Mouse (Mus musculus) neural tube, embryonic 12.5 days (tissue): ENCODE measurements around the gene Gas7. TPM values are rescaled to one million over a fixed set of nuclear protein-coding genes. Genes with fewer than 3 reads are reported as not detected.

ENCODE experiments used
- ATAC-seq: fragments of 200-750 bp; cut with Nextera tagmentation; 2 replicates; pipeline ENCODE4 v1.8.0; 2017; ENCODE audit warnings: low read depth, mild to moderate bottlenecking, moderate TSS enrichment, moderate library complexity; ENCODE audit not compliant: low FRiP score
- H3K27ac ChIP-seq: fragments of 300-500 bp; sonication (generic); 2 replicates; pipeline ENCODE4 v1.5.1; 2016
- H3K27me3 ChIP-seq: fragments of 300-500 bp; sonication (generic); replicated peaks from 2 replicates; pipeline ENCODE4 v1.6.1; 2016; ENCODE audit warnings: mild to moderate bottlenecking
- H3K36me3 ChIP-seq: fragments of 300-500 bp; sonication (generic); 2 replicates; pipeline ENCODE4 v1.6.1; 2016; ENCODE audit warnings: mild to moderate bottlenecking
- H3K4me1 ChIP-seq: fragments of 300-500 bp; sonication (generic); 2 replicates; pipeline ENCODE4 v1.6.1; 2016
- H3K4me2 ChIP-seq: fragments of 300-500 bp; sonication (generic); replicated peaks from 2 replicates; pipeline ENCODE4 v1.6.1; 2016; ENCODE audit warnings: mild to moderate bottlenecking
- H3K4me3 ChIP-seq: fragments of 300-500 bp; sonication (generic); 2 replicates; pipeline ENCODE4 v1.5.1; 2016
- H3K9ac ChIP-seq: fragments of 300-500 bp; sonication (generic); 2 replicates; pipeline ENCODE4 v1.6.1; 2016; ENCODE audit warnings: mild to moderate bottlenecking
- H3K9me3 ChIP-seq: fragments of 300-500 bp; sonication (generic); 2 replicates; pipeline ENCODE4 v1.6.1; 2016; ENCODE audit warnings: mild to moderate bottlenecking
- WGBS: fragments of 180-500 bp; shearing (Covaris S2); methylation state at CpG from one replicate; pipeline ENCODE4 v1.1.7; 2016; 5-methylcytosine and 5-hydroxymethylcytosine counted together
- polyA plus RNA-seq: library from polyadenylated mRNA; unstranded; fragments of >200 nt; fragmentation: Nextera tagmentation; extraction: Ambion mirVana; gene quantifications from 2 replicates; pipeline ENCODE4 v1.2.1, GENCODE M21; 2016

The Gas7 gene
- polyA plus RNA-seq, 1 experiment from 2014 or later: 4.5 TPM

DNA sequence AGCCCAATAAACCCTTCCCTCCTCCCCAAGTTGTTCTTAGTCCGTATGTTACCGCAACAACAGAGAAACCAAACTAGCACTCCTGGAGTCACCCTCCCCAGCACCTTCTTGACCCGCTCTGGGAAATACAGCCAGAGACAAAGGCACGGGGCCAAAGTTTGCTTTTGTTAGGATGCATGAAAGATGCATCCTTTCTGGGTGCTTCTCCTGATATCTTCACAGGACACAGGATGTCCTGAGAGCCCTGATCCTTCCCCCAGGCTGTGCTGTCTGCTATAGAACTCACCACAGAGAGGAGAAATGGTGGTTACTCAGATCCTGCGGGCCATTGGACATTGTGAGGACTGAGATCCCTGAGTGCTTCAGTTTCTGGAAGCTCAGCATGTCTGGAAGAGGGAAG lies 111.9 kb downstream of the Gas7 start:
- H3K9ac ChIP-seq: no peak overlapping the region
- WGBS: 72% methylated on average over 5 of the region's 5 CpGs
- no peaks in the 10 kb centered on the region for H3K36me3 ChIP-seq
- H3K4me3 ChIP-seq: no peak overlapping the region
- no peak for ATAC-seq
- no peak overlapping the region for H3K4me2 ChIP-seq
- H3K4me1 ChIP-seq: peaks cover 7% of the 10 kb centered on the region; the same call in 1 of the 2 replicates
- no peaks in the 10 kb centered on the region for H3K27me3 ChIP-seq
- no peaks in the 10 kb centered on the region for H3K9me3 ChIP-seq
- H3K27ac ChIP-seq: no peak overlapping the region

DNA sequence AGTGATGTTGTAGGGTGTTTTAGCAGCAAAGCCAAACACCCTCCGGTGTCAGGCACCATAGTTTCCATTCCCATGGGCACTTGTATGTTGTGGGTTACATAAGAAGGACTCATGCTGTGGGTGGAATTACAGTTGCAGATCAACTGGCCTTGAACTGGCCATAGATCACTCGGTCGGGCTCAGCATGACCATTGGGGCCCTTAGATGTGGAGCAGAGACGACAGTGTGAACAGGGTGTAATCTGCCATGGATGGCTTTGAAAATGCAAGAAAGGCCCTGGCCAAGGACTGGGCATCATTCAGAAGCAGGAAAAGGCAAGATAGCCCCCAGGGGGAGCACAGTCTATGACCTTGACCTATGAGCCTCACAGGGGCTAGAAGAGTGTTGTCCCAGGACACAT lies 112.8 kb downstream of the Gas7 start:
- no peaks in the 10 kb centered on the region for H3K9me3 ChIP-seq
- H3K27ac ChIP-seq: no peak overlapping the region
- 82% methylated on average over 4 of the region's 4 CpGs for WGBS
- H3K9ac ChIP-seq: no peak overlapping the region
- no peak overlapping the region for H3K4me3 ChIP-seq
- no peaks in the 10 kb centered on the region for H3K27me3 ChIP-seq
- no peaks in the 10 kb centered on the region for H3K36me3 ChIP-seq
- no peak for ATAC-seq
- H3K4me2 ChIP-seq: no peak overlapping the region
- H3K4me1 ChIP-seq: peaks cover 7% of the 10 kb centered on the region; the same call in 1 of the 2 replicates

DNA sequence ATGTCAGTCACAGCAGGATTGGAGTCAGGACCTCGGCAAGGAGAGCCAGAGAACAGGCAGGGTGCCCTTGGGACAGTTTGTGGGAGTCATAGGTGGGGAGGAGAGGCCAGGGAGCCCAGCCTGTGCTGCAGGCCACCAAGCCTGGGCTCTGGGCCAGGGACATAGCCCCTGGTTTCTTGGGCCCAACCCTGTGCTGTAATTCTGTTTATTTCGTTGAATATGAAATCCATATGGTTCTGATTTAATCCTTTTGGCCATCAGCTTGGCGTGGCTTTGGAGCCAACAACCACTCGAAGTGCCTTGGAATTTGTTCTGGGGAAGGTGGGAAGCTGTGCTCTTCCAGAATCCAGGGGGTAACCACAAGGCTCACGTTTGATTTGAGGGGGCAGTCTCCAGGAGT lies 113.6 kb downstream of the Gas7 start:
- no peak for ATAC-seq
- H3K4me1 ChIP-seq: peaks cover 7% of the 10 kb centered on the region; the same call in 1 of the 2 replicates
- no peak overlapping the region for H3K9ac ChIP-seq
- H3K9me3 ChIP-seq: no peaks in the 10 kb centered on the region
- no peak overlapping the region for H3K27ac ChIP-seq
- no peak overlapping the region for H3K4me3 ChIP-seq
- no peaks in the 10 kb centered on the region for H3K27me3 ChIP-seq
- 83% methylated on average over 5 of the region's 5 CpGs for WGBS
- H3K36me3 ChIP-seq: no peaks in the 10 kb centered on the region
- H3K4me2 ChIP-seq: no peak overlapping the region

DNA sequence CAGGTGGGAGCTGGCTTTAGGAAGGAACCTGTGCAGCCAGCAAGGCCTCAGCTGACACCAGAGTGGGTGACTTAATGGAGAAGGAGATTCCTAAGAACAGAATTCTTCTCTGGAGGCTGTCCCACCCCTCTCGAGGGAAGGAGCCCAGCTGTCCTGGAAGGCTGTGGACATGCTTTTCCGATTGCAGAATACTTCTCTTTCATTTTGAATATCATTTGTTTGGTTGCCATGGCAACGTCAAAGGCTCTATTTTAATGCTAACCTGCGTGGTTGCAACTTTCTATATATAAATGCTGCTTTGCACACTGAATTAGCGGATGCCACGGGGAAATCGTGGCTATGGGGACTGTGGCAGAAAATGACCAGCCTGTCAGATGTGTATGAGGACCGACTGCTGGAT lies 115.7 kb downstream of the Gas7 start:
- Histone ChIP-seq H3K9ac (no peak overlapping the region), H3K4me3 (no peak overlapping the region), H3K27me3 (no peaks in the 10 kb centered on the region), H3K9me3 (no peaks in the 10 kb centered on the region), H3K36me3 (no peaks in the 10 kb centered on the region), H3K4me1 (peaks cover 7% of the 10 kb centered on the region; the same call in 1 of the 2 replicates), H3K27ac (no peak overlapping the region), H3K4me2 (no peak overlapping the region)
- no peak for ATAC-seq
- 35% methylated on average over 8 of the region's 8 CpGs for WGBS

DNA sequence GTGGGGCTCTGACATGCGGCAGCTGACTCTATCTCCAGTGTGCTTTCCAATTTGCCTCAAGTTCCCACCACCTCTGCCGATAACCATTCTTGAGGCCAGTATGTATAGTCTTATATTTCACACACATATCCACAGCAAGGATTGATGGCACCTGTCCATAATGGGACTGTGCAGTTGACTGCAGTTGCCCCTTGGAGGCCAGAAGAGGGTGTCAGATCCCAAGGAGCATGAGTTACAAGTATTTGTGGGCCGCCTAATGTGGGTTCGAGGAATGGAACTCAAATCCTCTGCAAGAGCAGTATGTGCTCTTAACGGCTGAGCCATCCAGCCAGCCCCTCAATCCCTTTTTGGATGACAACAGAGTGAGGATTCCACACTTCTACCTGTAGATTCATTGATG lies 119.1 kb downstream of the Gas7 start:
- Histone ChIP-seq H3K9me3 (no peaks in the 10 kb centered on the region), H3K36me3 (no peaks in the 10 kb centered on the region), H3K4me3 (no peak overlapping the region), H3K27me3 (no peaks in the 10 kb centered on the region), H3K4me2 (no peak overlapping the region), H3K9ac (no peak overlapping the region), H3K27ac (no peak overlapping the region), H3K4me1 (peaks cover 7% of the 10 kb centered on the region; the same call in 1 of the 2 replicates)
- 88% methylated on average over 5 of the region's 5 CpGs for whole genome bisulfite sequencing
- no peak for ATAC-seq

GRCm38 (mm10) chr11:67577472-67577871 lies 122.2 kb downstream of the Gas7 start:
- H3K9ac ChIP-seq: no peak overlapping the region
- no peak overlapping the region for H3K27ac ChIP-seq
- no peak for ATAC-seq
- no peaks in the 10 kb centered on the region for H3K9me3 ChIP-seq
- 75% methylated on average over 5 of the region's 5 CpGs for WGBS
- no peaks in the 10 kb centered on the region for H3K4me1 ChIP-seq
- H3K4me2 ChIP-seq: no peak overlapping the region
- no peak overlapping the region for H3K4me3 ChIP-seq
- H3K27me3 ChIP-seq: no peaks in the 10 kb centered on the region
- H3K36me3 ChIP-seq: no peaks in the 10 kb centered on the region

DNA sequence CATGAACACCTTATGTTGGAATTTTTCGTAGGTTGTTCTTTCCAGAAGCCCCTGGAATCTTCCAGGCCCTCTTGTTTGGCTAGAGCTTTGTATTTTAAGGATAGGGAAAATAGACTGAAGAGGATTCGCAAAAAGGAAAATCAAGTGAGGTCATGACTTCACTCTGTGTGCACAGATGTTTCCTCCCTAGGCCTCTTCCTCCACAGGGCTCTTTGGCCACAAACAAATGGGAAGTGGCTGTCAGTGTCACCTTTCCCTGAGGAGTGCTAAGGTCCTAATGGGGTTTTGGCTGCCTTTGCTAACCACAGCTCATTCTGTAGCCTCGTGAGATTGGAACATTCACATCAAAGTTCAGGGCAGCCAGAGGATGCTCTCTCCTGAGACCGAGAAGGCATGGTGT lies 122.8 kb downstream of the Gas7 start:
- WGBS: 65% methylated on average over 4 of the region's 4 CpGs

DNA sequence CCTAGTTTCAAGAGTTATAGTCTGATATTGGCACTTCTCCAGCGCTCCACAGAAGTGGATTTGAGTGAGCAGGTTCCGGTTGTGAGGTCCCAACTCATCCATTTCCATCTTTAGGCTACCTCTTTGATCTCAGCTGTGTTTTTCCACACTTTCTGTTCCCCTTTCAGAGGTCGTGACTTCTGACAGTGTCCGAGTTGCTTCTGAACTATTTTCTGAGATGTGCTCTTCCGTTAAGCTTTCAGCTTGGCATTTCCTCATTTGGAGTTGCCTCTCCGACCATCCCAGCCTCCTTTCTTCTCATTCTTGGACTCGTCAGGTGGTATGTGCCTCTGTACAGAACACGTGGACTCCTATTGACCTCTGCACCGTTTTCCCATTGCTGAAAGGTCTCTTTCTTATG lies 123.9 kb downstream of the Gas7 start:
- Histone ChIP-seq H3K27me3 (no peaks in the 10 kb centered on the region), H3K27ac (no peak overlapping the region), H3K4me2 (no peak overlapping the region), H3K9me3 (no peaks in the 10 kb centered on the region), H3K4me3 (no peak overlapping the region), H3K4me1 (no peaks in the 10 kb centered on the region), H3K9ac (no peak overlapping the region), H3K36me3 (no peaks in the 10 kb centered on the region)
- ATAC-seq: no peak
- 77% methylated on average over 9 of the region's 9 CpGs for WGBS

More for the DNA sequence above, 122.8 kb downstream of the Gas7 start:
- Histone ChIP-seq H3K4me2 (no peak overlapping the region), H3K27ac (no peak overlapping the region), H3K4me1 (no peaks in the 10 kb centered on the region), H3K9me3 (no peaks in the 10 kb centered on the region), H3K4me3 (no peak overlapping the region), H3K27me3 (no peaks in the 10 kb centered on the region), H3K9ac (no peak overlapping the region), H3K36me3 (no peaks in the 10 kb centered on the region)
- no peak for ATAC-seq

GRCm38 (mm10) chr11:67581549-67581948 lies 126.3 kb downstream of the Gas7 start:
- no peak overlapping the region for H3K4me3 ChIP-seq
- no peaks in the 10 kb centered on the region for H3K27me3 ChIP-seq
- no peak overlapping the region for H3K9ac ChIP-seq
- WGBS: 63% methylated on average over 7 of the region's 7 CpGs
- H3K9me3 ChIP-seq: no peaks in the 10 kb centered on the region
- no peak overlapping the region for H3K27ac ChIP-seq
- H3K4me2 ChIP-seq: no peak overlapping the region
- no peaks in the 10 kb centered on the region for H3K36me3 ChIP-seq
- no peak for ATAC-seq
- no peaks in the 10 kb centered on the region for H3K4me1 ChIP-seq

GRCm38 (mm10) chr11:67582570-67582969 lies 127.3 kb downstream of the Gas7 start:
- 93% methylated on average over 4 of the region's 4 CpGs for WGBS
- Histone ChIP-seq H3K36me3 (no peaks in the 10 kb centered on the region), H3K27ac (no peak overlapping the region), H3K4me2 (no peak overlapping the region), H3K4me3 (no peak overlapping the region), H3K9ac (no peak overlapping the region), H3K9me3 (no peaks in the 10 kb centered on the region), H3K4me1 (no peaks in the 10 kb centered on the region), H3K27me3 (no peaks in the 10 kb centered on the region)
- no peak for ATAC-seq

- 90% methylated on average over 6 of the region's 6 CpGs for WGBS
- H3K36me3 ChIP-seq: no peaks in the 10 kb centered on the region
- ATAC-seq: no peak
Observed at GRCm38 (mm10) chr11:67585016-67585415, 129.8 kb downstream of the Gas7 start.

DNA sequence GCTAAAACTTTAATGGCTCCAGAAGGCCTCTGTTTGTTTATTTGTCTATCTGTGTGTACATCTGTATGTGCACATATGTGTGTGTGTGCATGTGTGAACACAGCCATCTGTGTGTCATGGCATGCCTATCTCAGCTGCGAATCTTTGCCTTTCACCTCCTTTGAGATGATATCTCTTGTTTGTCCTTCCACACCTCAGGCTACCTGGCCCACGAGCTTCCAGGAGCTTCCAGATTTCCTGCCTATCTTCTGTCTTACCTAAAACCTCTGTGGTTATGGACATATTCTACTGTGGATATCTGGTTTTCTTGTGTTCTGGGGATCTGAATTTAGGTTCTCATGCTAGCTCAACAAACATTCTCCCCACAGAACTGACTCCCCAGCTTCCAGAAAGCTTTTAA lies 130.4 kb downstream of the Gas7 start:
- no peaks in the 10 kb centered on the region for H3K9me3 ChIP-seq
- WGBS: 89% methylated on average over 2 of the region's 2 CpGs
- no peak overlapping the region for H3K27ac ChIP-seq
- H3K9ac ChIP-seq: no peak overlapping the region
- no peak overlapping the region for H3K4me2 ChIP-seq
- H3K4me3 ChIP-seq: no peak overlapping the region
- H3K27me3 ChIP-seq: no peaks in the 10 kb centered on the region
- no peak for ATAC-seq
- H3K4me1 ChIP-seq: no peaks in the 10 kb centered on the region
- no peaks in the 10 kb centered on the region for H3K36me3 ChIP-seq

More at GRCm38 (mm10) chr11:67585016-67585415, 129.8 kb downstream of the Gas7 start:
- H3K4me2 ChIP-seq: no peak overlapping the region
- no peaks in the 10 kb centered on the region for H3K27me3 ChIP-seq
- H3K9ac ChIP-seq: no peak overlapping the region
- no peaks in the 10 kb centered on the region for H3K4me1 ChIP-seq
- no peak overlapping the region for H3K4me3 ChIP-seq
- H3K27ac ChIP-seq: no peak overlapping the region
- H3K9me3 ChIP-seq: no peaks in the 10 kb centered on the region

DNA sequence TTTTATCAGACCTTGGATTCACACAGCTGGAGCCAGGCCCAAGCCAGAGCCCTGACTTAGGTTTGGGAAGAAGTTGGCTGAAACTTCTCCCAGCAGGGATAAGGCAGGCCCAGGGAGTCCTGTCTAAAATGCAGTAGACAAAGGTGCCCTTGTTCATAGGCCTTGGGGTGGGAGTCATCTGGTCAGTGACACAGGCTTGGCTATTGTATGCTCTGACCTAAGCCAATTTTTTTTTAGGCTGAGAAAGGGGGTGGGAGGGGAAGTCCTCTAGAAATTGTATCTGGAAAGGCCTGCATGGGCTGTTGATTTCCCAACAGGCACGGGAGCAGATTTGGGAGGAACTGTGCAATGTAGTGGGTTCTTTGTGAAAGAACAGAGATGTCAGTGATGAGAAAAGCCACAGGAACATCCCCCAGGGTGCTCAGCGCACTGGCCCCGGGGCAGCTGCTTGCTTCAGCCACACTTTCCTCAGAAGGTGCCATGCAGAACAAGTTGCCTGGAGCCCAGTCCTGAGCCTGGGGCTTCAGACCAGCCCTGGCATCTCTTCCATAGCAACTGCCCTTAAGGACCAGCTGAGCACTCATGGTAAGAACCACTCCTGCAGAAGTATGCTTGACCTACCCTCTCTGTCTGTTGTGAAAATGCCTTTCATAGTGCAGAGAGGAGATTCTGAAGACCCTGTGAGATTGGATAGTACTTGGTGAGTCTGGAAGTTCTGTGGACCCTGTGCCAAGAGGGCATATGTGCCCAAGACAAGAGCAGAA lies 131.2 kb downstream of the Gas7 start:
- H3K9ac ChIP-seq: no peak overlapping the region
- 68% methylated on average over 3 of the region's 3 CpGs for WGBS
- H3K4me1 ChIP-seq: no peaks in the 10 kb centered on the region
- ATAC-seq: no peak
- no peaks in the 10 kb centered on the region for H3K9me3 ChIP-seq
- H3K27ac ChIP-seq: no peak overlapping the region
- no peaks in the 10 kb centered on the region for H3K36me3 ChIP-seq
- H3K4me2 ChIP-seq: no peak overlapping the region
- no peaks in the 10 kb centered on the region for H3K27me3 ChIP-seq
- H3K4me3 ChIP-seq: no peak overlapping the region
